Mouse (Mus musculus): ENCODE measurements around the gene Nfyc.

Nfyc gene

DNA sequence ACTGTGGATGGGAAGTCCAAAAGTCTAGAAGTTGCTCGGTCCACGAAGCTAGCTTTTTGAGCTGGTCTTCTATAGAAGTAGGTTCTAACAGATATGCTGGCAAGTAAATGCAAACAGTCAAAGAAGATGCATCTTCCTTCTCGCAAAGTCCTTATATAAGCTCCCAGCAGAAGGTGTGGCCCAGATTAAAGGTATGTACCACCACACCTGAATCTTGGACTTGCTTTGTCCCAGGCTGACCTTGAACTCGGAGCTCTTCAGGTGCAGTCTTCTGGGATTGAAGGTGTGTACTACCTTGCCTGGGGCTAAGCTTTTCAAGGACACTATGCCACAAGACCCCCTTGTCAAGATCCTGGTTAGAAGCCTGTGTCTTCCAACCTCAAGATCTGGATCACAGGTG, at the start of gene Nfyc:
Gene Nfyc, minus strand, starts transcription at position 101 of the 400 bp plus-strand sequence.
- DNase-seq (ENCODE audit: low spot score) = no peak

- DNase-seq (ENCODE audit: low spot score) = no peak
These were observed 49.5 kb upstream of the Nfyc start for GRCm38 (mm10) chr4:120880731-120881432.

GRCm38 (mm10) chr4:120879386-120879785, 48.0 kb upstream of the Nfyc start:
- DNase-seq (ENCODE audit: low spot score) = no peak

GRCm38 (mm10) chr4:120878728-120879127, 47.4 kb upstream of the Nfyc start:
- no peak for DNase-seq (ENCODE audit: low spot score)

- no peak for DNase-seq (ENCODE audit: low spot score)
These were observed 44.6 kb upstream of the Nfyc start for GRCm38 (mm10) chr4:120875961-120876360.

- DNase-seq (ENCODE audit: low spot score) = no peak
These were observed 38.9 kb upstream of the Nfyc start for GRCm38 (mm10) chr4:120870262-120870748.

- DNase-seq (ENCODE audit: low spot score) = no peak
These were observed 37.6 kb upstream of the Nfyc start for GRCm38 (mm10) chr4:120868988-120869387.

DNA sequence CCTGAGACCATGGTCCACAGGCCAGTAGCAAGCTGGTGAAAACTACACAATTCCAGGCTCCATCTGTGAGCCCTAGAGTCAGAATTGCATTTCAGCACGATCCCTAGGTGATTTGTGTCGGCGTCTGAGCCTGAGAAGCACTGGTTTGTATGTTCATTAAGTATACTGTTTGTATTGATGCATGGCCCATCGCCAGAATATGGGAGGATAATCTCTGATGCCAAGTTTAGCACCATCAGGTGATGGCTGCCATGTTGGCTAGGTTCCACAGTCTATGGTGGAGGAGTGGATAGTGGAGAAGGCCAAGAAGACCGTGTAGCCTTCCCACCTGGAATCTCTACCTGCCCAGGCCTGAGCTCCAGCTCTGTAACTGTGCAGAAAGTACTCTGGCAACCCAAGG, 36.9 kb upstream of the Nfyc start:
- DNase-seq (ENCODE audit: low spot score) = no peak

DNA sequence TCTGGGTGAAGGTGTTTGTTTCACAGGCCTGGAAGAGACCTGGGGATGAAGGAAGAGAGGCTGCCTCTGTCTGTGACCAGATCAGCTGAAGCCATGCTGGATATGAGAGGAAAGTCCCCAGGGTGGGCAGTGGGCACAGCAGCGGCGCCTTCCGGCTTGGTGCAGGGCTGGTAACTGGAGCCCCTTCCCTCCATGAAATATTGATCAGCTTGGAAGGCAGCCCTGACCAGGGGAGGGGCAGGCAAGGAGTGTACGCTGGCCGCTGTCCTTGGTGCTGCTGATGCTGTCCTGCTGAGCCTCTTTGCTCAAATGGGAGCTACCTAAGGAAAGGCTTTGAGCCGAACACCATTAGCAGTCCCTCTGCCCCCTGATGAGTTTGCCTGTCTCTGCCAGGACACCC, 34.8 kb upstream of the Nfyc start:
- DNase-seq (ENCODE audit: low spot score) = no peak

GRCm38 (mm10) chr4:120859865-120860264, 28.5 kb upstream of the Nfyc start:
- DNase-seq (ENCODE audit: low spot score) = no peak

- DNase-seq (ENCODE audit: low spot score) = no peak
These were observed 25.0 kb upstream of the Nfyc start for GRCm38 (mm10) chr4:120856376-120856775.

DNA sequence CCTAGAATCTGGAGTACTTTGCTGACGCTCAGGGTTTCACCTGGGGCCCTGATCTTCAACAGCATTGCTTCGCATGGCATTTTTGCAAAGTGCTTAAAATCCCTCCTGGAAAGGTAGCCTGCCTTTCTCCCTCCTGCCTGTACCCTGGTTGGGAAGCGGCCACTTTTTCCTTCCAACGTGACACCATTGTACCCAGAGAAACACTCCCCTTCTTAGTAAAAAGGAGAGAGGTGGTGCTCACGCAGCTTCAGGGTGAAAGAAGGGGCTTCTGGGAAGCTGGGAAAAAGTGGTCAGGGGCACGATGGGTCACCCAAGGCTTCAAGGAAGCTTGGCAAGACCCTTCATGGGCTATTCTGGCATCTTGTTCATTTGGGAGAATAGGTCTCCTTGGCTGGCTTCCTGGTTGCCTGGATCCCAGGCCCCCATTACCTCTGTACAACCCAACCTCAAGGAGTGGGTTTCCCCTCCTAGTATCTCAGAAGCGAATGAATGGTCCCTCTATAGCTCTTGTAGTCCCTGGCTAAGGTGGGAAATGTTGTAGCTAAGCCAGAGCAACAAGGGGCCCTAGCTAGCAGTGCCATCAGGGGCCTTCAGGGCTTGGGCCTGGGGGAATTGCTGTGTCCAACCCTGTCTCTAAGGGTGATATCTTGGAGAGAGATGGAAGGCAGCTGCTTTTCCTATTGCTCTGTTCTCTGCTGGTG, 24.1 kb upstream of the Nfyc start:
- no peak for DNase-seq (ENCODE audit: low spot score)

GRCm38 (mm10) chr4:120854588-120855319, 23.4 kb upstream of the Nfyc start, which contains the start of gene Rims3:
TSS of gene Rims3 (plus strand) at chr4:120854816.
- peak; percentile 35 for DNase-seq (ENCODE audit: low spot score)

DNA sequence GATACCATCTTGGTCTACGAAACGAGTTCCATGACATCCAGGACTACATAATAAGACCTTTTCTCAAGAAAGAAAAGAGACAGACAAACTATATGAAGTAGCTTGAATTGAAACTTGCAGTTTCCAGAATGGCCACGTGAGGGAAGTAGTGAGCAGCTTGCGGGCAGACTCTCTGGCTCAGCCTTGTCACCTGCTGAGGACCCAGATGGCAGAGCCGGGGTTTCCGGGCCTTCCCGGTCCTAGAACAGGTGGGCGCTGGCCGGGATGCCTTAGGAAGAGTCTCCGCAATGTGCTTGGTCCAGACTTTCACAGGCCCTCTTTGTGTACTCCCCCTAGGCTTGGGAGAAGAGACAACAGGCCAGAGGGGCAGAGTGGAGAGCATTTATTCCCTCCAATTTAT, 19.6 kb upstream of the Nfyc start:
- DNase-seq (ENCODE audit: low spot score) = peak; percentile 65

GRCm38 (mm10) chr4:120849451-120849850, 18.1 kb upstream of the Nfyc start:
- DNase-seq (ENCODE audit: low spot score) = no peak

- DNase-seq (ENCODE audit: low spot score) = no peak
These were observed 17.5 kb upstream of the Nfyc start for GRCm38 (mm10) chr4:120848909-120849308.

GRCm38 (mm10) chr4:120845098-120845497, 13.7 kb upstream of the Nfyc start:
- peak; percentile 41 for DNase-seq (ENCODE audit: low spot score)

- DNase-seq (ENCODE audit: low spot score) = peak; percentile 78
These were observed 13.2 kb upstream of the Nfyc start for GRCm38 (mm10) chr4:120844423-120845082.

DNA sequence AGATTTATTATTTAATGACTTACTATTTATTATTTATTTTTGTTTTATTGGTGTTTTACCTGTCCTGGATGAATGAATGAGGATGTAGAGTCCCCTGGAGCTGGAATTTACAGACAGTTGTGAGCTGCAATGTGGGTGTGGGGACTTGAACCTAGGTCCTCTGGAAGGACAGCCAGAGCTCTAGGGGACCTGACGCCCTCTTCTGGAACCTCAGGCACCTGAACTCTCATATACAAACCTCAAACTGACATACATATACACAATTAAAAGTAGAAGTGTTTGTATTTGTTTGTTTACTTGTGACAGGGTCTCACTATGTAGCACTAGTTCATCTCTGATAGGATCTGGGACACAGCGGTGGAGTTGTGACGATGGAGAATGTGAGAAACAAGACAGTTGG, 10.0 kb upstream of the Nfyc start:
- DNase-seq (ENCODE audit: low spot score) = no peak

DNA sequence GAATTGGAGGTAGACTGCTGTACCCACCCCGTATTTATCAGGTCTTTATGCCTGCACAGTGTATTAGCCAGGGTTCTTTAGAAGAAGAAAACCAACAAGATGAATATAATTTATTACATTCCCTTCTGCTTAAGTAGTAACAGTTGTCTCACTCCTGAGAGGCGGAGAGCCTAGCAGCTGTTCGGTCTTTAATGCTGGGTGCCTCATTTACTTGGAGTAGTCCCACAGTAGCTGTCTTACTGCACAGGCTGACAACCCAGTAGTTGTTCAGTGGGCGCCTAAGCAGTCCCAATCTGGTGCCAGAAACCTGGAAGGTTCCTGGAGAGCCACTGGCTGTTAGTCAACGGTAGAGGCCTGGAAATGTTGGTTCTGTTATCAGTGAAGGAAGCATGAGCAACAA, 605 bp downstream of the Nfyc start:
- no peak for DNase-seq (ENCODE audit: low spot score)

- DNase-seq (ENCODE audit: low spot score) = no peak
These were observed 5.0 kb downstream of the Nfyc start for GRCm38 (mm10) chr4:120826418-120826817.
